In the genomic region with DNA sequence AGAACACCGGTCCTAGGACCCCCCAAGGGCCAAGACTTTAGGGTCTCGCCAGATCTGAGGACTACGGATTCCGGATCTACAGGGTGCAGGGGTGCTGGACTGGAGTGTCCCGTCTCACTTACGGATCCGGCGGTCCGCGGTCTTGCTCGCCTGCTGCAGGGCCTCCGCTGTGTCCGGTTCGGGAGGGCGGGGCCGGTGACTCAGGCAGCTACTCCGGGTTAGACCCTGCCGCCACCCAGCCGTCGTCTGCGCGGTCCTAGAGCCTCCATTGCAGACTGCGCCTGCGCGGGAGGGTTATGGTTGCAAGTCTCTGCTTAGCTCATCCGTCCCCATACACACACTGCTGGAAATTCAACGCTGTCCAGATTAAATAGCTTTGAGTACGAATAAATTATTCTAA, we compare ENCODE assay signal across 8 mouse cellular contexts. TPM values are rescaled to one million over a fixed set of nuclear protein-coding genes. Genes with fewer than 3 reads are reported as not detected.
DNase-seq lines count a peak whose midpoint lies in the region; ATAC-seq and TF ChIP-seq lines count a peak whose summit lies in the region.

No protein-coding gene starts in this region.

- H3K36me3 ChIP-seq in G1E (replicated peaks) = peaks cover 43% of the 10 kb centered on the region
- peaks cover 22% of the 10 kb centered on the region for H3K36me3 ChIP-seq in forebrain, postnatal 0 days (ENCODE audit: insufficient read depth)
- peaks cover 15% of the 10 kb centered on the region; the same call in 1 of the 2 replicates for H3K36me3 ChIP-seq in lung, embryonic 16.5 days (ENCODE audit: control insufficient read depth, insufficient read depth, low read length)

- H3K4me1 ChIP-seq in G1E (ENCODE audit: insufficient read depth, low read depth, low read length) = peaks cover 41% of the 10 kb centered on the region
- peaks cover 10% of the 10 kb centered on the region for H3K4me1 ChIP-seq in forebrain, postnatal 0 days (ENCODE audit: insufficient read depth)
- H3K4me1 ChIP-seq in lung, embryonic 16.5 days (replicated peaks; ENCODE audit: control insufficient read depth, insufficient read depth, low read length) = peaks cover 20% of the 10 kb centered on the region

- peak overlapping the region; percentile 80 for H3K4me3 ChIP-seq in G1E (ENCODE audit: low read depth, low read length)
- peak overlapping the region; percentile 84 for H3K4me3 ChIP-seq in forebrain, postnatal 0 days (ENCODE audit: low read depth, low read length)
- H3K4me3 ChIP-seq in lung, embryonic 16.5 days (ENCODE audit: low read length) = peak overlapping the region; percentile 78

- TF ChIP-seq CTCF in G1E (IDR thresholded peaks at IDR 0.05; ENCODE audit: low read depth, low read length) = no peak
- no peak for TF ChIP-seq CTCF in forebrain, postnatal 0 days (IDR thresholded peaks at IDR 0.05; ENCODE audit: low read depth)

- no peaks in the 10 kb centered on the region for H3K9me3 ChIP-seq in G1E (replicated peaks)
- no peaks in the 10 kb centered on the region for H3K9me3 ChIP-seq in forebrain, postnatal 0 days (ENCODE audit: low read length)
- no peaks in the 10 kb centered on the region for H3K9me3 ChIP-seq in lung, embryonic 16.5 days (ENCODE audit: control insufficient read depth, low read length)

- peak overlapping the region; percentile 52 for H3K4me2 ChIP-seq in forebrain, postnatal 0 days (ENCODE audit: low read depth)
- H3K4me2 ChIP-seq in lung, embryonic 16.5 days (ENCODE audit: low read depth, low read length) = peak overlapping the region; percentile 66

- H3K27ac ChIP-seq in forebrain, postnatal 0 days (ENCODE audit: low read depth, low read length) = peak overlapping the region; percentile 86
- H3K27ac ChIP-seq in lung, embryonic 16.5 days (ENCODE audit: low read length) = peak overlapping the region; percentile 90

- H3K9ac ChIP-seq in forebrain, postnatal 0 days = peak overlapping the region; percentile 89
- H3K9ac ChIP-seq in lung, embryonic 16.5 days (ENCODE audit: low read length) = peak overlapping the region; percentile 84

- peak; percentile 88 for DNase-seq in G1E (ENCODE audit: low spot score)
- peak; percentile 98 to 99 for DNase-seq in cerebellum, adult 18-20 months
- DNase-seq in forebrain, postnatal 0 days = peak; percentile 96
- peak; percentile 69 for DNase-seq in layer of hippocampus, adult 9-10 months (ENCODE audit: low spot score)
- DNase-seq in ovary, postnatal 10 days (ENCODE audit: low spot score) = peak; percentile 80
- DNase-seq in thymus, postnatal 10 days (ENCODE audit: low spot score in 2 of 2) = peak; percentile 87 to 95

- peak; percentile 77 for ATAC-seq in G1E (ENCODE audit: extremely low read depth, insufficient number of reproducible peaks, low FRiP score, poor library complexity, severe bottlenecking)
- ATAC-seq in forebrain, postnatal 0 days = peak; percentile 94
- peak; percentile 85 to 87 for ATAC-seq in hematopoietic stem cell, adult 5-6 weeks (replicated peaks in 1 of 2; ENCODE audit: insufficient read depth in 1 of 2, low FRiP score in 2 of 2, low TSS enrichment in 1 of 2, low read depth in 1 of 2, poor library complexity in 2 of 2, severe bottlenecking in 2 of 2)
- ATAC-seq in lung, embryonic 16.5 days (ENCODE audit: low read depth) = peak; percentile 94

- H3K27me3 ChIP-seq in G1E (ENCODE audit: insufficient read depth, low read length) = no peaks in the 10 kb centered on the region; the same call in 1 of the 2 replicates
- H3K27me3 ChIP-seq in forebrain, postnatal 0 days (ENCODE audit: insufficient read depth, low read length) = no peaks in the 10 kb centered on the region
- no peaks in the 10 kb centered on the region for H3K27me3 ChIP-seq in lung, embryonic 16.5 days (ENCODE audit: control insufficient read depth, insufficient read depth, low read depth, low read length)

- WGBS in forebrain, postnatal 0 days = 5% methylated on average over 28 of the region's 28 CpGs
- under 1% methylated on average over 28 of the region's 28 CpGs for WGBS in lung, embryonic 16.5 days

RNA-seq across cellular contexts. Expression of gene Capns1, which starts 3.7 kb away (rescaled TPM):
- total RNA-seq in G1E (2014; fragmentation: Nextera tagmentation) (313 and 371 TPM in 2 replicates), G1E (2017) (182 and 204 TPM in 2 replicates)
- polyA plus RNA-seq in G1E (2012) = 98.4 and 131 TPM in 2 replicates
- total RNA-seq in forebrain, postnatal 0 days (2014; rRNA removed) = 162 and 176 TPM in 2 replicates
- 59.3 and 65.9 TPM in 2 replicates for polyA plus RNA-seq in forebrain, postnatal 0 days (2015; fragmentation: Nextera tagmentation; extraction: Ambion mirVana)
- total RNA-seq in hematopoietic stem cell, adult 5-6 weeks (2017) = 215 and 230 TPM in 2 replicates
- 91.2 and 99.5 TPM in 2 replicates for polyA plus RNA-seq in lung, embryonic 16.5 days (2015; fragmentation: Nextera tagmentation; extraction: Ambion mirVana)

RNA-seq across cellular contexts. Expression of gene Cox7a1, which starts 10.9 kb away (rescaled TPM):
- total RNA-seq in G1E (2014; fragmentation: Nextera tagmentation) (16.0 and 19.4 TPM in 2 replicates), G1E (2017) (55.2 and 57.0 TPM in 2 replicates)
- polyA plus RNA-seq in G1E (2012) = 23.4 and 32.4 TPM in 2 replicates
- total RNA-seq in forebrain, postnatal 0 days (2014; rRNA removed) = 1.4 and 1.9 TPM in 2 replicates
- 4.3 and 4.9 TPM in 2 replicates for polyA plus RNA-seq in forebrain, postnatal 0 days (2015; fragmentation: Nextera tagmentation; extraction: Ambion mirVana)
- total RNA-seq in hematopoietic stem cell, adult 5-6 weeks (2017) = not detected in 2 replicates
- 17.1 and 20.2 TPM in 2 replicates for polyA plus RNA-seq in lung, embryonic 16.5 days (2015; fragmentation: Nextera tagmentation; extraction: Ambion mirVana)

RNA-seq across cellular contexts. Expression of gene Zfp146, which starts 25.3 kb away (rescaled TPM):
- total RNA-seq in G1E (2014; fragmentation: Nextera tagmentation) = 123 and 124 TPM in 2 replicates
- total RNA-seq in G1E (2017) = 74.8 and 77.9 TPM in 2 replicates
- 4.6 and 12.7 TPM in 2 replicates for polyA plus RNA-seq in G1E (2012)
- total RNA-seq in forebrain, postnatal 0 days (2014; rRNA removed) = 72.9 and 87.3 TPM in 2 replicates
- 6.6 and 8.7 TPM in 2 replicates for polyA plus RNA-seq in forebrain, postnatal 0 days (2015; fragmentation: Nextera tagmentation; extraction: Ambion mirVana)
- 117 and 134 TPM in 2 replicates for total RNA-seq in hematopoietic stem cell, adult 5-6 weeks (2017)
- polyA plus RNA-seq in lung, embryonic 16.5 days (2015; fragmentation: Nextera tagmentation; extraction: Ambion mirVana) = 13.7 and 14.8 TPM in 2 replicates

RNA-seq across cellular contexts. Expression of gene Polr2i, which starts 36.9 kb away (rescaled TPM):
- 23.0 and 34.5 TPM in 2 replicates for total RNA-seq in G1E (2014; fragmentation: Nextera tagmentation)
- total RNA-seq in G1E (2017) = 58.7 and 66.6 TPM in 2 replicates
- polyA plus RNA-seq in G1E (2012) = 66.9 and 79.0 TPM in 2 replicates
- 71.0 and 80.9 TPM in 2 replicates for total RNA-seq in forebrain, postnatal 0 days (2014; rRNA removed)
- 186 and 247 TPM in 2 replicates for polyA plus RNA-seq in forebrain, postnatal 0 days (2015; fragmentation: Nextera tagmentation; extraction: Ambion mirVana)
- total RNA-seq in hematopoietic stem cell, adult 5-6 weeks (2017) = 41.9 and 45.3 TPM in 2 replicates
- 146 and 152 TPM in 2 replicates for polyA plus RNA-seq in lung, embryonic 16.5 days (2015; fragmentation: Nextera tagmentation; extraction: Ambion mirVana)

RNA-seq across cellular contexts. Expression of gene Tbcb, which starts 37.2 kb away (rescaled TPM):
- total RNA-seq in G1E (2014; fragmentation: Nextera tagmentation) = 18.9 and 19.7 TPM in 2 replicates
- 30.8 and 38.1 TPM in 2 replicates for total RNA-seq in G1E (2017)
- 20.7 and 38.1 TPM in 2 replicates for polyA plus RNA-seq in G1E (2012)
- 151 and 204 TPM in 2 replicates for total RNA-seq in forebrain, postnatal 0 days (2014; rRNA removed)
- polyA plus RNA-seq in forebrain, postnatal 0 days (2015; fragmentation: Nextera tagmentation; extraction: Ambion mirVana) = 475 and 558 TPM in 2 replicates
- 24.8 and 35.0 TPM in 2 replicates for total RNA-seq in hematopoietic stem cell, adult 5-6 weeks (2017)
- 156 and 161 TPM in 2 replicates for polyA plus RNA-seq in lung, embryonic 16.5 days (2015; fragmentation: Nextera tagmentation; extraction: Ambion mirVana)

Comparison
In these comparisons a context has a peak if more than half of its experiments do, and no peak if none do; other contexts are left out.
1. Peak in every context shown above with its lines: DNase-seq, ATAC-seq, H3K4me3 ChIP-seq and H3K27ac ChIP-seq.